Mouse (Mus musculus): ENCODE measurements around the gene Otos. TPM values are rescaled to one million over a fixed set of nuclear protein-coding genes. Genes with fewer than 3 reads are reported as not detected.
A peak's percentile ranks its signal among the peaks of the same experiment; 100 is the strongest.

Otos gene
- total RNA-seq, 2 experiments from 2014 or later = 0.38 to 0.44 TPM

DNA sequence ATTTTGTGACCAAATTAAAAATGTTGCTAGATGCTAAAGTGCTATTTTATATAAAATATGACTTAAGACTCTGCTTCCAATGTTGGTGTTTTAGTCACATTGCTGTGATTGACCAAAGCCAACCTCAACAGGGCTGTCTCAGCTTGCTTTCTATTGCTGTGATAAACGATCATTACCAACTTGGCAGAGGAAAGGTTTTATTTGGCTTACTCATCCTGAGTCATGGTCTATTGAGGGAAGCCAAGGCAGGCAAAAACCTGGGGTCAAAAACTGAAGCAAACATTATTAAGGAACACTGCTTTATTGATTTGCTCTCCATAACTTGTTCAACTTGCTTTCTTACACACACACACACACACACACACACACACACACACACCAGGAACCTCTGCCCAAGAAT lies 32.6 kb downstream of the Otos start:
- DNase-seq (ENCODE audit: extremely low spot score in 1 of 2, low spot score in 1 of 2) = no peak

DNA sequence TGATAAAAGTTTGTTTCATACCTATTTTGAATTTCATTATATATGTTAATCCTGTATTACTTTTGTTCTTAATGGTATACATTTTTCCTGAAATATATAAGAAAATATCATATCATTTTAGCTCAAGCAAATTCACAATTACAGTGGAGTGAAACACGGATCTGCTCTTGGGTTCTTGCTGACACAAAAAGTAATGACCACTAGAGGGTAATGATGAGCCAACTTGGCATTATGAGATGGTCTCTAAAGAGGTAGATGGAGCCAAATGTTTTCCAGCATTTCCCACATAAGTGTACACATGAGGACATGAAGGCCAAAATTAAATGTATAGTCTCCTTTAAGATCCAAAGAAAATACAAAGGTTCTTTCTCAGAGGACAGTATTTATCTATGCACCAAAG lies 34.1 kb downstream of the Otos start:
- DNase-seq (ENCODE audit: extremely low spot score in 1 of 2, low spot score in 1 of 2) = no peak

DNA sequence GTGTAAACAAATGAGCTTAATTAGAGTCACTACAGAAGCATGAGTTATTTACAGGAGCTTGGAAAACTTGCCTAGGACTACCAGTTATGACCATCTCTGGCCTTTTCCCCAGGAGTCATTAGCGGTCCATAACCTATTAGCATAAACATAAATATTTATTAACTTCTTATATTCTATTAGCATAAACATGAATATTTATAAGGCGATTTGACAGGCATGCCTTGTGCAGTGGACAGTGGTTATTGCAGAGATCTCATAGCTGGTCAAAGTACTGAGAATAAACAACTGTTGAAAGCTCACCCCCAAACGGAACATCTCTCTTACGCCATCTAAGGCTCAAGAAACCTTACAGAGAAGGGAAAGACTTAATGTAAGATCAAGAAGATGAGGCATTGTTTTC lies 35.5 kb downstream of the Otos start:
- no peak for DNase-seq (ENCODE audit: extremely low spot score in 1 of 2, low spot score in 1 of 2)

DNA sequence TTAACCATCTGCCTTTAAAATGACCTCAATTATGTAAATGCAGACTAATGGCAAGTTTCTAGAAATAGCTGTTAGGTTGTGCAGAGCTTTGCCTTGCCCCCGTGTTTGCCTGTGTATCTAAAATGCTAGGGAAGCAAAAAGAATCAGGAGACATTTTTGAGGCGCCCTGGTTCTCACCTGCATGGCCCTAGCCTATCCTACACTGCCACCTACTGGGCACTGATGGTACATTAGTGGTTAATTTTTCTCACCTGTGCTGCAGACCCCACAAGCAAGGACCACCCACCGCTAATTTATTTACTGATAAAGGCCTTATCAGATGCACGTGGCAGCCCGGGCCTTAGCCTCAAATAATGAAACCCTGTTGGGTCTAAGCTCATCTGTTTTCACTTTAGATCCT lies 37.6 kb downstream of the Otos start:
- DNase-seq (ENCODE audit: extremely low spot score in 1 of 2, low spot score in 1 of 2) = peak; percentile 57 to 75

DNA sequence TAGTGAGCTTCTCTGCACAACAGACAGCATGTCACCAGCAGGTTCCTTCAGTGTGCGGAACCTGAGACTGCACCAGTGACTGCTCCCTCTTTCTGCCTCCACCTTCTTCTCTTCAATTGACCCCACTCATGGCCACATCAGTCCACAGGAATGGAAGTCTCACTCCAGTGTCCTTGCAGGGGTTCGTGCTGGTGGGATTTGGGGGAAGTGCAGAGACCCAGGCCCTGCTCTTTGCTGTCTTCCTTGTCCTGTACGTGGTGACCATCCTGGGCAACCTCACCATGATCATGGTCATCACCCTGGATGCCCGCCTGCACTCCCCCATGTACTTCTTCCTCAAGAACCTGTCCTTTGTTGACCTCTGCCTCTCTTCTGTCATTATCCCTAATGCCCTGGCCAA lies 40.9 kb downstream of the Otos start:
- DNase-seq (ENCODE audit: extremely low spot score in 1 of 2, low spot score in 1 of 2) = no peak

DNA sequence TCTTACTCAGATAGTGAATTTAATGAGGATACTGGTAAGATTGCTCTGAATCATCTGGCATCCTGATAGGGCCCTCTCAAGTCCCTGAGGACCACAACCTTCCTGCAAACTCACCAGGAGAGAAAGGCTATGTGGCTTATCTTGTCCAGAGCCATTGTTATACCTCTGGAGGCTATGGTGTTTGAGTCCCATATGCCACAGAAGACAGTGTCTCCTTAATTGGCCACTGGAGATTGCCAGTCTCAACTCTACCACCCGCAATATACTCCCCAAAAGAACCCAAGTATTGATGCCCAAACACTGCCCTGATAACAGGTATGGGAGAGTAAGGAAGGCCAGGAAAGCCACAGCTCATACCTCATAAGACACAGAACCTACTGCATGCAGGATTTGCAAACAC lies 43.2 kb downstream of the Otos start, which contains the start of gene Olfr1410:
TSS of gene Olfr1410 (plus strand) at position 301 of the 400 bp plus-strand sequence.
- DNase-seq (ENCODE audit: extremely low spot score in 1 of 2, low spot score in 1 of 2) = no peak

DNA sequence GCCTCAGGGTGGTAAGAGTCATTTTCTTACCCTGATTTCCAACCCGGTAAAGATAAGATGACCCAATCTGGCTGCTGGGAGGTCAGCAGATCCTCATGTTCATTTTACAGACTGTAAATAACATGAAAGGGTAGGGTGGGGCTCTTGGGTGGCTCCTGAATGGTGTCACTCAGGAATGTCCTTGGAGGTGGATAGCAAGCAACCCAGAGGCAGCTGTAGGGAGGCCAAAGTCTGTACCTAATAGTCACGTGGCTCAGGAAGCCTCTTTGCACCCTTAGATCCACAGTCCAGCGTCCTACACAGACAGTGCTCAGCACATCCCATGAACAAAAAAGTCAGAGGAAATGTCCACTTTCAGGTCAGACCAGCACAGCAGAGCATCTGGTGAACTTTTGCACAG lies 52.6 kb downstream of the Otos start:
- no peak for DNase-seq (ENCODE audit: extremely low spot score in 1 of 2, low spot score in 1 of 2)

Other genes with a start within 250 kb of the Otos start
- 100 to 1,000 TPM; 259 to 264 TPM for gene Ndufa10, start 175.0 kb downstream of the Otos start, total RNA-seq (2021)
- not detected for gene Olfr1416, start 163.7 kb downstream of the Otos start, total RNA-seq (2021)
- gene Olfr1415, start 152.7 kb downstream of the Otos start, total RNA-seq (2021) = not detected
- not detected for gene Olfr1414, start 130.2 kb downstream of the Otos start, total RNA-seq (2021)
- gene Olfr1413, start 77.5 kb downstream of the Otos start, total RNA-seq (2021) = not detected
- not detected for gene Olfr1412, start 63.1 kb downstream of the Otos start, total RNA-seq (2021)
- gene Olfr1411, start 54.4 kb downstream of the Otos start, total RNA-seq (2021) = not detected
- not detected for gene Olfr1410, start 43.1 kb downstream of the Otos start, total RNA-seq (2021)
- gene Olfr12, start 31.1 kb downstream of the Otos start, total RNA-seq (2021) = under 1 TPM in 1 of 2 experiments, not detected in 1; 0.12 TPM
- 100 to 1,000 TPM; 323 to 367 TPM for gene Cops9, start 6.9 kb downstream of the Otos start, total RNA-seq (2021)
- 100 to 1,000 TPM; 144 to 149 TPM for gene Gpc1, start 182.8 kb upstream of the Otos start, total RNA-seq (2021)